Mouse (Mus musculus): Measurements from ENCODE around the gene Ift172. TPM values are rescaled to one million over a fixed set of nuclear protein-coding genes. Genes with fewer than 3 reads are reported as not detected.
"Not testable (repeated sequence)": the region's sequence is repeated elsewhere in the genome, so short reads cannot be mapped to it uniquely, and the experiment has no call there.

Gene Ift172
- total RNA-seq, 1 experiment from 2014 or later = 51.6 TPM

GRCm38 (mm10) chr5:31220448-31221303 is 70.2 kb downstream of the Ift172 start, which contains the start of gene Ppm1g:
Gene Ppm1g (minus strand): TSS chr5:31220687.
- peak; percentile 94 for ATAC-seq (ENCODE audit: extremely low read depth, insufficient number of reproducible peaks, low FRiP score, poor library complexity, severe bottlenecking)

GRCm38 (mm10) chr5:31219911-31220447 is 70.9 kb downstream of the Ift172 start:
- ATAC-seq (ENCODE audit: extremely low read depth, insufficient number of reproducible peaks, low FRiP score, poor library complexity, severe bottlenecking) = peak; percentile 19; the same call in 1 of the 2 replicates

GRCm38 (mm10) chr5:31219474-31219873 is 71.4 kb downstream of the Ift172 start:
- no peak for ATAC-seq (ENCODE audit: extremely low read depth, insufficient number of reproducible peaks, low FRiP score, poor library complexity, severe bottlenecking)

GRCm38 (mm10) chr5:31219070-31219469 is 71.8 kb downstream of the Ift172 start:
- ATAC-seq (ENCODE audit: extremely low read depth, insufficient number of reproducible peaks, low FRiP score, poor library complexity, severe bottlenecking) = no peak

GRCm38 (mm10) chr5:31218294-31218693 is 72.6 kb downstream of the Ift172 start:
- no peak for ATAC-seq (ENCODE audit: extremely low read depth, insufficient number of reproducible peaks, low FRiP score, poor library complexity, severe bottlenecking)

- not testable (repeated sequence) for ATAC-seq (ENCODE audit: extremely low read depth, insufficient number of reproducible peaks, low FRiP score, poor library complexity, severe bottlenecking)
Observed at GRCm38 (mm10) chr5:31216554-31216953, 74.4 kb downstream of the Ift172 start.

- no peak for ATAC-seq (ENCODE audit: extremely low read depth, insufficient number of reproducible peaks, low FRiP score, poor library complexity, severe bottlenecking)
Observed at GRCm38 (mm10) chr5:31204421-31204820, 86.5 kb downstream of the Ift172 start.

DNA sequence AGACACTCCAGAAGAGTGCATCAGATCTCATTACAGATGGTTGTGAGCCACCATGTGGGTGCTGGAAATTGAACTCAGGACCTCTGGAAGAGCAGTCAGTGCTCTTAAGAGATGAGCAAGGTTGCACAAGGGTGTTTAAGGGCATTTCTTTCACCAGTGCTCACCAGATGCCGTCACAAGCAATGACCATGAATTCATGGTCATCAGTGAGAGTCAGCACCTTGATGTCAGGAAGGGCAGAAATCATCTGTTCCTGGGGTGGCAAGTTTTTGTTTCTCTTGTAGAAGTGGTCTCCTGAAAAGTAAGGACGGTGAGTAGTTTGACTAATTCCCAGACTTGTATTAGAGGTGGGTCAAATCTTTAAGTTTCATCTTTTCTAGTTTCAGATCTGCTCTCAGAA is 87.0 kb downstream of the Ift172 start:
- no peak for ATAC-seq (ENCODE audit: extremely low read depth, insufficient number of reproducible peaks, low FRiP score, poor library complexity, severe bottlenecking)

Other genes with a start within 250 kb of the Ift172 start
- 50.5 and 56.0 TPM in 2 replicates for gene Atraid, start 242.8 kb downstream of the Ift172 start, total RNA-seq (2017)
- gene Slc5a6, start 242.2 kb downstream of the Ift172 start, total RNA-seq (2017) = 2.4 and 5.0 TPM in 2 replicates
- gene Cad, start 236.3 kb downstream of the Ift172 start, total RNA-seq (2017) = 10.6 and 19.6 TPM in 2 replicates
- gene Dnajc5g, start 184.8 kb downstream of the Ift172 start, total RNA-seq (2017) = not detected in 2 replicates
- gene Slc30a3, start 182.9 kb downstream of the Ift172 start, total RNA-seq (2017) = not detected in 2 replicates
- gene Trim54, start 174.4 kb downstream of the Ift172 start, total RNA-seq (2017) = not detected in 2 replicates
- not detected in 2 replicates for gene Ucn, start 152.3 kb downstream of the Ift172 start, total RNA-seq (2017)
- 17.2 and 25.9 TPM in 2 replicates for gene Mpv17, start 136.9 kb downstream of the Ift172 start, total RNA-seq (2017)
- 2.8 and 3.6 TPM in 2 replicates for gene Gm29609, start 111.2 kb downstream of the Ift172 start, total RNA-seq (2017)
- 86.1 and 86.9 TPM in 2 replicates for gene Gtf3c2, start 111.0 kb downstream of the Ift172 start, total RNA-seq (2017)
- gene Snx17, start 97.9 kb downstream of the Ift172 start, total RNA-seq (2017) = 41.3 and 46.7 TPM in 2 replicates
- gene Eif2b4, start 97.7 kb downstream of the Ift172 start, total RNA-seq (2017) = 22.1 and 33.1 TPM in 2 replicates
- gene Zfp513, start 88.8 kb downstream of the Ift172 start, total RNA-seq (2017) = 18.8 and 21.6 TPM in 2 replicates
- 116 and 124 TPM in 2 replicates for gene Ppm1g, start 70.4 kb downstream of the Ift172 start, total RNA-seq (2017)
- 249 and 258 TPM in 2 replicates for gene Nrbp1, start 50.3 kb downstream of the Ift172 start, total RNA-seq (2017)
- gene Gm9970, start 49.9 kb downstream of the Ift172 start, total RNA-seq (2017) = not detected in 2 replicates
- 17.8 and 18.7 TPM in 2 replicates for gene Krtcap3, start 39.4 kb downstream of the Ift172 start, total RNA-seq (2017)
- not detected in 2 replicates for gene Fndc4, start 5.0 kb upstream of the Ift172 start, total RNA-seq (2017)
- not detected in 2 replicates for gene Gckr, start 6.3 kb upstream of the Ift172 start, total RNA-seq (2017)
- gene Zfp512, start 161.3 kb upstream of the Ift172 start, total RNA-seq (2017) = 38.9 and 42.7 TPM in 2 replicates
- gene 4930548H24Rik, start 194.6 kb upstream of the Ift172 start, total RNA-seq (2017) = 0.86 and 1.2 TPM in 2 replicates
- gene Gpn1, start 203.6 kb upstream of the Ift172 start, total RNA-seq (2017) = 20.5 and 26.8 TPM in 2 replicates
- 97.4 and 104 TPM in 2 replicates for gene Slc4a1ap, start 235.9 kb upstream of the Ift172 start, total RNA-seq (2017)
- gene Supt7l, start 236.7 kb upstream of the Ift172 start, total RNA-seq (2017) = 15.3 and 16.2 TPM in 2 replicates

Measured in neutrophil, adult 5-6 weeks (primary cell).